Mouse (Mus musculus) right cerebral cortex, adult 2 months (tissue): ENCODE data around the gene Try5.
"Not testable (repeated sequence)": the region's sequence is repeated elsewhere in the genome, so short reads cannot be mapped to it uniquely, and the experiment has no call there.

ENCODE experiments used
- DNase-seq, 2 experiments: peaks; one replicate each; pipeline ENCODE4 v3.0.0; 2021 to 2022; ENCODE audit warnings: low spot score in 2 of 2

The Try5 gene

GRCm38 (mm10) chr6:41316741-41317140 is at the start of gene Try5:
TSS of gene Try5 (minus strand) at chr6:41316841.
- not testable (repeated sequence) for DNase-seq

DNA sequence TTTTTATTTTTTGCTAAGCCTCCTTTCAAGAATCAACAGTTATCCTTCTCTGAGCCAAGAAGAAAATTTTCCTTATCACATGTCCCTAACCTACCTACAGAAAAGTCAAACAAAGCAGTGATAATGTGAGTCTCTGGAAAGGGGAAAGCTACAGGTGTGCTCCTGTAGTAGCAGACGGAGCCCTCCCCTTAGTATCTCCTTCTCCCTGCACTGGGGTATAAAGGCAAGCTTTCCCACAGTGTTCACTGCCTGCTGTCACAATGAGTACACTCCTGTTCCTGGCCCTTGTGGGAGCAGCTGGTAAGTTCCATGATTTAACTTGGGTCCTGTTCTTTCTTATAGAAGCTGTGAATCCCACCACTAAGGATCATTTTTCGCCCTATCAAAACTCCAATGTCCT is 37.3 kb upstream of the Try5 start, which contains the start of gene Try10:
Gene Try10, plus strand, starts transcription at position 174 of the 400 bp plus-strand sequence.
- DNase-seq, result no peak

GRCm38 (mm10) chr6:41301969-41302368 is 14.7 kb downstream of the Try5 start, which contains the start of gene Try4:
TSS of gene Try4 (plus strand) at chr6:41302269.
- no peak for DNase-seq

GRCm38 (mm10) chr6:41298255-41298654 is 18.4 kb downstream of the Try5 start:
- DNase-seq, result no peak

DNA sequence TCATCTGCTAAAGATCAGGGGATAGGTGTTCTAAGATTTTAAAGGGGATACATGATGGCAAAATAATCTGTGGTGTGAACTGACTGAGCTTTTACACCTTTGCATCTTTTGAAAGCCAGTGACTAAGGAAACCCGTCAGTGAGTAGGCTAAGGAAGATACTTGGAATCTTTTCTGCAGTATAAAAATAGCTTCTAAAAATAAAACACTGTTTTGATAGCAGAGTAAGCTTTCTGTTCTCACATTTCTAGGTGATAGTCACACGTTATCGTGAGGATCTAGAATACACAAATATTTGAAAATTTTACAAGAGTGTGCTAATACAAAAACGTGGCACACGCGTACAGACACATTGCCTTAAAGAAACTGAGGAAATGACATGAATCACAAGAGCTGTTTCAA is 50.5 kb downstream of the Try5 start:
- DNase-seq, result no peak

- DNase-seq, result no peak
Measured at GRCm38 (mm10) chr6:41262796-41263195, 53.8 kb downstream of the Try5 start.
